Mouse (Mus musculus): ENCODE data around the gene Mettl15.

- TF ChIP-seq CTCF (IDR thresholded peaks at IDR 0.05; ENCODE audit: borderline replicate concordance, insufficient read depth, low read depth, low read length), result no peak
- no peak for TF ChIP-seq POLR2A (IDR thresholded peaks at IDR 0.05; ENCODE audit: borderline replicate concordance, insufficient read depth, low read length)
Measured at GRCm38 (mm10) chr2:109140330-109140729, 140.2 kb downstream of the Mettl15 start.

Measured in cerebellum, adult 2 months (tissue).